Mouse (Mus musculus) Patski (cell line): ENCODE measurements around the gene Rd3l. TPM values are rescaled to one million over a fixed set of nuclear protein-coding genes. Genes with fewer than 3 reads are reported as not detected.

Source experiments
- ATAC-seq: fragments of 100-300 bp; one replicate; pipeline ENCODE4 v1.8.0; 2021
- CTCF ChIA-PET: fragments of 350-600 bp; sonication (Branson Sonifier 250); formaldehyde crosslinking; loops from one replicate; lab custom pipeline; 2022; ENCODE audit warnings: inconsistent platforms; lab: Charles Lee
- POLR2A ChIA-PET: fragments of 350-600 bp; sonication (Branson Sonifier 250); formaldehyde crosslinking; loops from one replicate; lab custom pipeline; 2022; ENCODE audit warnings: antibody characterized with exemption, inconsistent platforms; lab: Charles Lee
- DNase-seq: peaks from one replicate; pipeline ENCODE4 v3.0.0-alpha.2; 2011; ENCODE audit warnings: low read depth, low spot score
- H3K27me3 ChIP-seq: fragments of 371-371 bp; one replicate; pipeline ENCODE4 v1.5.1; 2021
- CTCF ChIP-seq: fragments of 100-300 bp; IDR thresholded peaks from one replicate; pipeline ENCODE4 v1.5.1; 2021
- in situ Hi-C: fragments of 300-500 bp; cut with MboI; formaldehyde crosslinking; loops from 3 replicates; pipeline ENCODE4 v1.11.1; 2018; ENCODE audit warnings: low pct_unique_long_range_greater_than_20kb, mixed read lengths
- polyA plus RNA-seq: library from polyadenylated mRNA; unstranded; gene quantifications from one replicate; pipeline ENCODE4 v1.2.3, GENCODE M21; 2021

Rd3l gene
- polyA plus RNA-seq, 1 experiment from 2014 or later, result not detected

- TF ChIP-seq CTCF, result no peak
- in situ Hi-C loops, result no loop called here
- peaks cover 8% of the 10 kb centered on the region for H3K27me3 ChIP-seq
- DNase-seq, result no peak
- POLR2A ChIA-PET, result no interaction called here
- no peak for ATAC-seq
- CTCF ChIA-PET, result no interaction called here
These were observed 18.6 kb upstream of the Rd3l start for GRCm38 (mm10) chr12:111999735-112000134.

- no peak for ATAC-seq
- CTCF ChIA-PET, result no interaction called here
- no peak for TF ChIP-seq CTCF
- in situ Hi-C loops, result no loop called here
- no peak for DNase-seq
- POLR2A ChIA-PET, result no interaction called here
- H3K27me3 ChIP-seq, result no peaks in the 10 kb centered on the region
These were observed 14.0 kb upstream of the Rd3l start for GRCm38 (mm10) chr12:111995161-111995560.

- ATAC-seq (no peak), DNase-seq (no peak)
- in situ Hi-C loops, result no loop called here
- no peaks in the 10 kb centered on the region for H3K27me3 ChIP-seq
- no peak for TF ChIP-seq CTCF
- ChIA-PET POLR2A (no interaction called here), CTCF (interaction anchor here (1.0 kb wide), 1 partner anchor 11 kb away, joined by 3 read pairs; the partner anchor contains the start of gene Rd3l)
These were observed 11.5 kb upstream of the Rd3l start for GRCm38 (mm10) chr12:111992626-111993025.

GRCm38 (mm10) chr12:111986756-111987155 is 5.6 kb upstream of the Rd3l start:
- CTCF ChIA-PET, result no interaction called here
- ATAC-seq (no peak), DNase-seq (no peak)
- in situ Hi-C loops, result no loop called here
- TF ChIP-seq CTCF, result no peak
- POLR2A ChIA-PET, result interaction anchor here (0.8 kb wide), 1 partner anchor 45 kb away, joined by 3 read pairs; no protein-coding TSS in a partner anchor
- peaks cover 5% of the 10 kb centered on the region for H3K27me3 ChIP-seq

GRCm38 (mm10) chr12:111983165-111983564 is 2.0 kb upstream of the Rd3l start:
- no peak for DNase-seq
- peaks cover 15% of the 10 kb centered on the region for H3K27me3 ChIP-seq
- in situ Hi-C loops, result no loop called here
- ChIA-PET CTCF (no interaction called here), POLR2A (no interaction called here)
- ATAC-seq, result no peak
- TF ChIP-seq CTCF, result no peak

GRCm38 (mm10) chr12:111981831-111982230 is 714 bp upstream of the Rd3l start:
- peaks cover 15% of the 10 kb centered on the region for H3K27me3 ChIP-seq
- DNase-seq, result no peak
- in situ Hi-C loops, result no loop called here
- ChIA-PET CTCF (interaction anchor here (0.8 to 1.6 kb wide), 2 partner anchors 11 to 20 kb away, joined by 3 read pairs; no protein-coding TSS in a partner anchor), POLR2A (no interaction called here)
- no peak for ATAC-seq
- no peak for TF ChIP-seq CTCF

- DNase-seq, result no peak
- peaks cover 11% of the 10 kb centered on the region for H3K27me3 ChIP-seq
- POLR2A ChIA-PET, result no interaction called here
- in situ Hi-C loops, result no loop called here
- CTCF ChIA-PET, result interaction anchor here (1.2 kb wide), 1 partner anchor 11 kb away, joined by 3 read pairs; no protein-coding TSS in a partner anchor
- no peak for ATAC-seq
- TF ChIP-seq CTCF, result no peak
These were observed 2.8 kb downstream of the Rd3l start for GRCm38 (mm10) chr12:111978274-111978673.

- TF ChIP-seq CTCF, result no peak
- in situ Hi-C loops, result no loop called here
- no peak for ATAC-seq
- ChIA-PET CTCF (no interaction called here), POLR2A (interaction anchor here (1.2 kb wide), 1 partner anchor 11 kb away, joined by 3 read pairs; no protein-coding TSS in a partner anchor)
- no peak for DNase-seq
- peaks cover 11% of the 10 kb centered on the region for H3K27me3 ChIP-seq
These were observed 4.0 kb downstream of the Rd3l start for GRCm38 (mm10) chr12:111977138-111977537.

GRCm38 (mm10) chr12:111974578-111974977 is 6.5 kb downstream of the Rd3l start:
- DNase-seq (no peak), ATAC-seq (no peak)
- ChIA-PET POLR2A (no interaction called here), CTCF (no interaction called here)
- TF ChIP-seq CTCF, result no peak
- in situ Hi-C loops, result no loop called here
- H3K27me3 ChIP-seq, result peaks cover 7% of the 10 kb centered on the region

- H3K27me3 ChIP-seq, result peaks cover 7% of the 10 kb centered on the region
- CTCF ChIA-PET, result no interaction called here
- in situ Hi-C loops, result no loop called here
- POLR2A ChIA-PET, result no interaction called here
- no peak for ATAC-seq
- DNase-seq, result no peak
- no peak for TF ChIP-seq CTCF
These were observed 8.6 kb downstream of the Rd3l start for GRCm38 (mm10) chr12:111972504-111972903.

- in situ Hi-C loops, result no loop called here
These were observed 9.9 kb downstream of the Rd3l start, which contains the start of gene Tdrd9 for GRCm38 (mm10) chr12:111971231-111971686. Gene Tdrd9 (plus strand): TSS chr12:111971559.

More at GRCm38 (mm10) chr12:111971231-111971686, 9.9 kb downstream of the Rd3l start, which contains the start of gene Tdrd9:
- TF ChIP-seq CTCF, result no peak
- CTCF ChIA-PET, result interaction anchor here (1.3 kb wide), 1 partner anchor 14 kb away, joined by 3 read pairs; no protein-coding TSS in a partner anchor
- peaks cover 7% of the 10 kb centered on the region for H3K27me3 ChIP-seq
- DNase-seq, result no peak
- ATAC-seq, result no peak
- POLR2A ChIA-PET, result no interaction called here
